Mouse (Mus musculus) heart, embryonic 10.5 days (tissue): ENCODE measurements around the gene Adamtsl3. TPM values are rescaled to one million over a fixed set of nuclear protein-coding genes. Genes with fewer than 3 reads are reported as not detected.
"Not testable (repeated sequence)": the region's sequence is repeated elsewhere in the genome, so short reads cannot be mapped to it uniquely, and the experiment has no call there.

Experiments
- DNase-seq: peaks from one replicate; pipeline ENCODE4 v3.0.0-alpha.2; 2017; ENCODE audit warnings: low spot score
- H3K27ac ChIP-seq: fragments of 300-500 bp; sonication (generic); 2 replicates; pipeline ENCODE4 v1.5.1; 2016; ENCODE audit warnings: mild to moderate bottlenecking
- H3K27me3 ChIP-seq: fragments of 300-500 bp; sonication (generic); 2 replicates; pipeline ENCODE4 v1.6.1; 2016; ENCODE audit warnings: mild to moderate bottlenecking; ENCODE audit not compliant: poor library complexity, insufficient read depth, severe bottlenecking
- H3K36me3 ChIP-seq: fragments of 300-500 bp; sonication (generic); 2 replicates; pipeline ENCODE4 v1.6.1; 2016; ENCODE audit warnings: mild to moderate bottlenecking, moderate library complexity
- H3K4me1 ChIP-seq: fragments of 300-500 bp; sonication (generic); 2 replicates; pipeline ENCODE4 v1.6.1; 2016; ENCODE audit warnings: mild to moderate bottlenecking
- H3K4me3 ChIP-seq: fragments of 300-500 bp; sonication (generic); 2 replicates; pipeline ENCODE4 v1.5.1; 2016; ENCODE audit warnings: mild to moderate bottlenecking, moderate library complexity
- H3K9me3 ChIP-seq: fragments of 300-500 bp; sonication (generic); 2 replicates; pipeline ENCODE4 v1.6.1; 2016; ENCODE audit warnings: mild to moderate bottlenecking, moderate library complexity
- WGBS: fragments of 180-500 bp; shearing (Covaris S2); methylation state at CpG from one replicate; pipeline ENCODE4 v1.1.7; 2016; 5-methylcytosine and 5-hydroxymethylcytosine counted together
- polyA plus RNA-seq: library from polyadenylated mRNA; unstranded; fragments of >200 nt; fragmentation: Nextera tagmentation; extraction: Ambion mirVana; gene quantifications from 2 replicates; pipeline ENCODE4 v1.2.1, GENCODE M21; 2016

The Adamtsl3 gene
- polyA plus RNA-seq, 1 experiment from 2014 or later = 0.06 TPM

DNA sequence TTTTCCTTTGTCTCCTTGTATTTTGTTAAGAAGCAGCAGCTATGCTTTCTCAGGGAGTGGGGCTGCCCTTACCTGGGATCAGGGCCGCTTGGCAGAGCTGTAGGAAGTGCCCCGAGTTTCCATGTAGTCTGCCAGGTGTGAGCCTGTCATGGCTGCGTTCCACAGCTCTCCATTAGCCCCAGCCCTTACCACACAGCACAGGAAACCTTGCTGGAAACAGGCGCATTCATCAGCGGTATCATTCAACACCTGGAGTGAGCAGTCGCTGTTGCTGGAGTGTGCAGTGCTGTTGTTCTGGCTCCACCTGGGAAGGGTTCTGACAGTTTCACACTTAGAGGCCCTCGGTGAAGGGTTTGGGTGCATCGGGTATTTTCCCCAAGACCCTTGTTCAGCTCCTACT is 62.1 kb downstream of the Adamtsl3 start:
- no peak overlapping the region for H3K4me3 ChIP-seq
- no peaks in the 10 kb centered on the region for H3K9me3 ChIP-seq
- no peak overlapping the region for H3K27ac ChIP-seq
- no peaks in the 10 kb centered on the region for H3K4me1 ChIP-seq
- H3K27me3 ChIP-seq = no peaks in the 10 kb centered on the region
- no peaks in the 10 kb centered on the region for H3K36me3 ChIP-seq
- peak; percentile 66 for DNase-seq
- WGBS = 65% methylated on average over 8 of the region's 8 CpGs

DNA sequence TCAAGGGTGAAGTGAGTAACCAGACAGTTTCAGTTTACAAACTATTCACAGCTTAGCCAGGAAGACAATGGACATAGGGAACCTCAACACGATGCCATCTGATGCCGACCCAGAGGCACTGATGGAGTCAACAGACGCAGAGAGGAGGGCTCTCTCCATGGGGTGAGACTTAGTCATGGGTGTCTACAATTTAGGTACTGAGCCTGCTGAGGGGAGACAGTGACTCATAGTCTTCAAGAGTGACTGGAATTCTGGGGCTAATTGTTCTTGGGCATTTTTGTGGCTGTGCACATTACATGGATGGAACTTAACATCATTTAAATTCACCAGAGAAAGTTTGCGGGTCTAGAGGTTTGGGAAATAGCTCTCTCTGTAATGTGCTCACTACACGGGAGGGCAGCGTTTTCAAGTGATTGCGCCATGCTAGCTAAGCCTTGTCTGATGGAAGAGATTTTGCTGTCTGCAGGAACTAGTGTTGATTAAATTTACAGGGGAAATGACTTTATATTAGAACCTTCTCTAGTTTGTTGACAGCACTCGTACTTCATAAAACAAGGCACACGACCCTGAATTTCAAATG is 70.1 kb downstream of the Adamtsl3 start:
- Histone ChIP-seq H3K4me1 (no peaks in the 10 kb centered on the region), H3K4me3 (no peak overlapping the region), H3K9me3 (no peaks in the 10 kb centered on the region), H3K27ac (no peak overlapping the region), H3K27me3 (no peaks in the 10 kb centered on the region), H3K36me3 (no peaks in the 10 kb centered on the region)
- DNase-seq = peak; percentile 11
- WGBS = 86% methylated on average over 9 of the region's 9 CpGs

DNA sequence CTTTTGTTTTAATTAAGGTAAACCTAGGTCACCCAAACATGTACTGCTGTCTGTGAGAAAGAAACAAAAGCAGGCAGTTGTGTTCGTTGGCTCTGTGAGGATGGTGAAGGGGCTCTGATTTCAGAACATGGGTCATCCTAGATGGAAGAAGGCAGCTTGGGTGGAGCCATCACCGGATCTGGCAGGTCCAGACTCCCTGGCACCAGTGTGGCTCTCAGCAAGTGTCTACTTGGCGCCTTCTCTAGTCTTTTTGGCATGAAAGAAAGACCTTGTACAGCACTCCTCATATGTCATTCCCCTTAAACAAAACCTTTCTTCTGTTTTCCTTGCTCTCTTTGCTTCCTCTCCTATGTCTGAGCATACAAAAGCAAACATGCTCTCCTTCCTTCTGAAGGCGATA is 75.5 kb downstream of the Adamtsl3 start:
- DNase-seq = no peak
- Histone ChIP-seq H3K27ac (no peak overlapping the region), H3K4me3 (no peak overlapping the region), H3K36me3 (no peaks in the 10 kb centered on the region), H3K4me1 (no peaks in the 10 kb centered on the region), H3K27me3 (no peaks in the 10 kb centered on the region), H3K9me3 (no peaks in the 10 kb centered on the region)
- WGBS = 77% methylated on average over 4 of the region's 4 CpGs

DNA sequence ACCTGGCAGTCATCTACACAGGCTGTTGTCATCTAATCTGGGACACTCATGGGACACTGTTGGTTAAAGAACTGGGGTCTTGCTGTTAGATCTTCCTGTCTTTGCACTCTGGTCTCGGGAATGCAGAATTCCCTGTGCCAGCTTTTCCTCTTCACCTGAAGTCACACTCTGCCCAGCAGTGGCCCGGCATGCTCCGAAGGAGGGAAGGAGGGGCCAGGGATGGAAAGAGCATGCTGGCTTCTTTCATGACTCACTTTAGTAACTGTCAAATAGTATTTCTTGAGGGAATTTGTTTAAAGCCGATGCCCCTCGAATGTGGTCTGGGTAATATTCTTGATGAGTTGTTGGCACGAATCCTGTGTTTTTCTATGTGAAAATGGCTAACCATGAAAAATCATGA is 81.2 kb downstream of the Adamtsl3 start:
- DNase-seq = no peak
- H3K27me3 ChIP-seq = no peaks in the 10 kb centered on the region
- no peaks in the 10 kb centered on the region for H3K9me3 ChIP-seq
- no peaks in the 10 kb centered on the region for H3K4me1 ChIP-seq
- H3K36me3 ChIP-seq = no peaks in the 10 kb centered on the region
- H3K27ac ChIP-seq = no peak overlapping the region
- WGBS = 65% methylated on average over 6 of the region's 6 CpGs
- no peak overlapping the region for H3K4me3 ChIP-seq

DNA sequence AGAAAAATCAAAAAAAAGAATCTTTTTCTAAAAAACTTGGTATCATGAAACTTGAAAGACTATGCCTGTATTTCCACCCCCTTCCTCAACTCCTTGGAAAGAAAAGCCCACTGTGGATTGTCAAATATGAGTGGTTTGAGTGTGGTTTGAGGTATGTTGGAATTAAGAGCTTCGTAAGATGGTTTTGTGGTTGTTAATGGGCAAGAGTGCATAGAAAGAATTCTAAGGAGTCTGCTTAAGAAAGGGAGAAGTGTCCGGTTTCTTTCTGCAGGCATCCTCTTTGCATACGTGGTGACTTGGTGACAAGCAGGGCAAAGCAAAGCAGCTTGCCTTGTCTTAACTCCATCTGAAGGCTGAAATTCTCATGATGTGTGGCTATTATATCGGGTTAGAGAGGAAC is 81.6 kb downstream of the Adamtsl3 start:
- H3K27me3 ChIP-seq = no peaks in the 10 kb centered on the region
- no peak overlapping the region for H3K27ac ChIP-seq
- no peaks in the 10 kb centered on the region for H3K36me3 ChIP-seq
- no peak overlapping the region for H3K4me3 ChIP-seq
- DNase-seq = no peak
- H3K9me3 ChIP-seq = no peaks in the 10 kb centered on the region
- 87% methylated on average over 4 of the region's 4 CpGs for whole genome bisulfite sequencing
- H3K4me1 ChIP-seq = peaks cover 4% of the 10 kb centered on the region

DNA sequence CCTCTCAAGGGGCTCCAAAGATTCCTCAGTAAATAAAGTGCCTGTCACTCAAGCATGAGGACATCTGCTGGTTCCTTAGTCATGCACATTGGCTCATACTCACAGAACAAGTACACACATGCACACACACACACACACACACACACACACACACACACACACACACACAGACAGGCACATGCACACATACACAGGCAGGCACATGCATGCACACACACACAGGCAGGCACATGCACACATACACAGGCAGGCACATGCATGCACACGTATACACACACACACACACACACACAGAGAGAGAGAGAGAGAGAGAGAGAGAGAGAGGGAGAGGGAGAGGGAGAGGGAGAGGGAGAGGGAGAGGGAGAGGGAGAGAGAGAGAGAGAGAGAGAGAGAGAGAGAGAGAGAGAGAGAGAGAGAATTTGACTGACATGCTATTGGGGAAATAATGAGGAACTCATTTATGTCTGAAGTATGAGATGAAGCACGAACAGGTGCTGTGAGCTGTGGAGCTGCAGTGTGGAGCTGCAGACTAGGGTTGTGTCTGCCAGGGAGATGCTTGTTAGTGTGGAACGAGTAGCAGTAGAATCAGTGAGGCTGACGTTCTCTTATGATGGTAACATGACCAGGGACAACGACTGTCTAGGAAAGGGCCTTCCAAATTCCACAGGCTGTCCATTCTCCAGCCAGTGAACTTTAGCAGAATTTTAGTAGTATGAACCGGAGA is 85.0 kb downstream of the Adamtsl3 start:
- not testable (repeated sequence) for H3K4me3 ChIP-seq, H3K9me3 ChIP-seq, H3K27me3 ChIP-seq, DNase-seq, H3K27ac ChIP-seq, H3K36me3 ChIP-seq
- WGBS = 71% methylated on average over 5 of the region's 6 CpGs
- peaks cover 21% of the 10 kb centered on the region for H3K4me1 ChIP-seq

DNA sequence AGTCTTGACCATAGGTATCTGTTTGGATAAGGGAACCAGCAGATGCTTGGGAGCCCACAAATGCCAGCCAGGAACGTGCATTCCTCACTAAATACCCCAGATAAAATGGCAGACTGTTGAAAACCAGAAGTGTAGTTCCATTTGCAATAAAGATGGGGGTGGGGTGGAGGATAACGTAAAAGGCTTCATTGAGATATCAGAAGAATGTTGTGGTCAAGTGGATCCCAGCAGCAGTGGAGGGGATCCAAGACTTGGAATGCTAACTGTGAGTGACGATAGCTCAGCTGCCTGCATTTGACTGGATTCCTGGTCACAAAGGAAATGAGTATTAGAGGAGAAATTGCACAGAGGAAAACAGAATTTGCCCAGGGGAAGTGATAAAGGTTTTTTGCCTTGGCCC is 87.1 kb downstream of the Adamtsl3 start:
- 17% methylated on average over 3 of the region's 3 CpGs for WGBS
- Histone ChIP-seq H3K27me3 (no peaks in the 10 kb centered on the region), H3K36me3 (no peaks in the 10 kb centered on the region), H3K9me3 (no peaks in the 10 kb centered on the region), H3K27ac (peak overlapping the region; percentile 70), H3K4me1 (peaks cover 25% of the 10 kb centered on the region), H3K4me3 (no peak overlapping the region)
- no peak for DNase-seq

DNA sequence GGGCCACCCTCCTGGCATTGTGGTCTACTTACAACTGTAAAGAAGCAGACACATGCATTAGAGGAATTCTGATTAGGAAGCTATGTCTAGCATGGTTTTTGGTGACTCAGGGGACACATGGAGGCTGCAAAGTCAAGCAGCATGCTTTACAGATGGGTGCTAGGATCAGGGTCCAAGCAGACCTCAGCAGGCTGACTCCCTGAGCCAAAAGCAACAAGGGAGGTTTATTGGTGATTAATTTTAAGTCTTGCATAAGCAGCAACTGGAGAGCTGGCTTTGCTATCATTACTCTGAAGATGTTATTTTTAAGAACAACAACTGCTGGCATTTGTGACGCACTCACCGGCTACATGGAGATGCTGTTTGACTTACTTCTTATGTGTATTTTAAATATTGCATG is 88.1 kb downstream of the Adamtsl3 start:
- 90% methylated on average over 2 of the region's 2 CpGs for WGBS
- peak overlapping the region; percentile 49; the same call in 1 of the 2 replicates for H3K27ac ChIP-seq

DNA sequence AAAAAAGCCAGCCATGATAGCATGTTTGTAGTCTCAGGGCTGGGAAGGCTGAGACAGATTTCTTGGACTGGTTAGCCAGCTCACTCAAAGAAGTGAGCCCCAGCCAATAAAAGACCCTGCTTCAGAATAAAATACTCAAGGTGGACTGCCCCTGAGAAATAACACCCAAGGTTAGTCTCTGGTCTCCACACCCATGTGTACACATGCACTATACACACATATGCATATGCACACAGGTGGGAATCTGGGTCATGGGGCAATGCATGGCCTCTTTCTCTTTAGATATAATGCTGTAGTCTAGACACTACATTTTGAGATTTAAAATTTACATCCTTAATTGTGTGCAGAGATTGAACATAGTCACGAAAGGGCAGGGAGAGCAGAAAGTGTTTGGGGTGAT is 88.8 kb downstream of the Adamtsl3 start:
- no peak for DNase-seq
- H3K27ac ChIP-seq = peak overlapping the region; percentile 42; the same call in 1 of the 2 replicates
- no peaks in the 10 kb centered on the region for H3K36me3 ChIP-seq
- H3K9me3 ChIP-seq = no peaks in the 10 kb centered on the region
- 90% methylated on average over 1 of the region's 1 CpGs for WGBS
- H3K27me3 ChIP-seq = no peaks in the 10 kb centered on the region
- peaks cover 25% of the 10 kb centered on the region for H3K4me1 ChIP-seq
- H3K4me3 ChIP-seq = no peak overlapping the region

More for the DNA sequence above, 88.1 kb downstream of the Adamtsl3 start:
- Histone ChIP-seq H3K4me1 (peaks cover 25% of the 10 kb centered on the region), H3K27me3 (no peaks in the 10 kb centered on the region), H3K4me3 (no peak overlapping the region), H3K9me3 (no peaks in the 10 kb centered on the region), H3K36me3 (no peaks in the 10 kb centered on the region)
- DNase-seq = no peak

DNA sequence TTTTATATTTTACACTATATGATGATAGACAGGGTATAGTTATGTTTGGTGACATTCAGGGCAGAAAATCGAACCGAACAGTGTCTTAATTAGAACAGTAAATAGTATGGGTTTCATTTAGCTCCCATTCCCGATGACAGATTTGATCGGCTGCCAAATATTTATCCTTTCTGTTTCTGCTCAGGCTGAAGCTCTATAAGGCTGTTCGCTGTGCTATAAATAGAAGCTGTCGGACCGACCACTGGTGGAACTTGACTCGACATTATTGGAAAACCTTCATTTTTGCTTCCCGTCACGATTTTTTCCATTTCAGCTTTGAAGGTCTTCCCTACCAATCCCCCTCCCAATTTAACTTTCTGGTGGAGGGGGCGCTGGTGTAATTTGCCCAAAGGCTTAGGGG is 89.9 kb downstream of the Adamtsl3 start:
- H3K9me3 ChIP-seq = no peaks in the 10 kb centered on the region
- peak overlapping the region; percentile 7; the same call in 1 of the 2 replicates for H3K27ac ChIP-seq
- no peaks in the 10 kb centered on the region for H3K27me3 ChIP-seq
- H3K4me3 ChIP-seq = no peak overlapping the region
- H3K4me1 ChIP-seq = peaks cover 25% of the 10 kb centered on the region
- no peak for DNase-seq
- H3K36me3 ChIP-seq = no peaks in the 10 kb centered on the region
- 50% methylated on average over 11 of the region's 11 CpGs for WGBS

DNA sequence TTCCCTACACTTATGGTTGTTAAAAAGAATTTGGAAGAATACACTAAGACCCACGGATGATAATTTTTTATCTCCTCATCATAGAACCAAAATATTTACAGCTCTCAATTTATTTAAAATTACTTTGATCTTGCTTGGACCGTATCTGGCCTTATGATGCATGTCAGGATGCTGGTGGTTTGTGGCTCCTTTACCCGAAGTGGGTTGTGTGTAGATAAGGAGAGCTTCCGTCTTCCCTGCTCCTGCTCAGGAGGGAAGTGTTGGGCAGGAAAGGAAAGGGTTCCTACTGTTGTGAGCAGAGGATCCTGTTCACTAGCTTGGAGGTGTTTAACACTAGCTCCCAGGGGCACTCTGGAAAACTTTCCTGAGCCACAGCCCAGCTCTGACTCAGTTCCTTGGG is 94.0 kb downstream of the Adamtsl3 start:
- H3K9me3 ChIP-seq = no peaks in the 10 kb centered on the region

DNA sequence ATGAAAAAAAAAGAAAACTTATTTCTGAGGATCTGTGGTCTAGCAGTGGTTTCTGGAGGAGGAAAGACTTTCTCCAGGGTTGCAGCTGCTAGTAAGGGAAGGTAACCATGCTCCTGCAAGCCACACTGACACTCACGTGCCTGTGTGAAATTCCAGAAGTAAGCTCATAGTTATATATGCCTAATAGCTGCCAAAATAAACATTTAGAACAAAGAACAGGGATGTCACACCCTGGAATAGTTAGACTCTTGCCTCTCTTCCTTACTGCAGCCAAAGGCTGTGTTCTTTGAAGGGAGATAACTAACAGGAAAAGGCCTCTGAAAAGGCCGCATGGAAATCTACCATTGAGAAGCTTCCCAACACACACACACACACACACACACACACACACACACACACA is 96.1 kb downstream of the Adamtsl3 start:
- no peaks in the 10 kb centered on the region for H3K27me3 ChIP-seq
- no peaks in the 10 kb centered on the region for H3K4me1 ChIP-seq
- H3K36me3 ChIP-seq = no peaks in the 10 kb centered on the region
- no peak overlapping the region for H3K27ac ChIP-seq
- no peak overlapping the region for H3K4me3 ChIP-seq
- no peaks in the 10 kb centered on the region for H3K9me3 ChIP-seq
- 55% methylated on average over 2 of the region's 2 CpGs for WGBS
- no peak for DNase-seq

More for the DNA sequence above, 94.0 kb downstream of the Adamtsl3 start:
- no peak overlapping the region for H3K4me3 ChIP-seq
- no peaks in the 10 kb centered on the region for H3K27me3 ChIP-seq
- WGBS = 46% methylated on average over 4 of the region's 4 CpGs
- no peaks in the 10 kb centered on the region for H3K36me3 ChIP-seq
- peaks cover 6% of the 10 kb centered on the region; the same call in 1 of the 2 replicates for H3K4me1 ChIP-seq
- H3K27ac ChIP-seq = no peak overlapping the region
- DNase-seq = no peak

DNA sequence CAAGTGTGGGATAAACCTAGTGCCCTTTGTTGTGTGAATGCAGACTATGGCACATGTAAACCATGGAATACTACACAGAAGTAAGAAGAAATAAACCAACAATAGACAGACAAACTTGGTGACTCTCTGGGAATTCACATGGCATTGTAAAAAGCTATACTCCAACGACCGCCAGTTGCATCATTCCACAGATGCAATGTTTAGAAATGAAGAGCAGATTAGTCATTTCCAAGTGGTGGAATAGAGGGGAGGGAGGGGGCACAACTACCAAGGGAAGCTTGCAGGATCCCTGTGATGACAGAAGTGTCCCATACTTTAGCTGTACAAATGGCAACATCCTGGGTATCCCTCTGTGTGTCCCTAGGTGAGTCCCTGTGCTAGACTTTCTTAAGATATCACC is 97.7 kb downstream of the Adamtsl3 start:
- DNase-seq = no peak
- no peaks in the 10 kb centered on the region for H3K27me3 ChIP-seq
- H3K4me1 ChIP-seq = no peaks in the 10 kb centered on the region
- H3K4me3 ChIP-seq = no peak overlapping the region
- no peaks in the 10 kb centered on the region for H3K9me3 ChIP-seq
- no peak overlapping the region for H3K27ac ChIP-seq
- H3K36me3 ChIP-seq = no peaks in the 10 kb centered on the region
- WGBS = 90% methylated on average over 2 of the region's 2 CpGs
